Mouse (Mus musculus) E14TG2a.4 (cell line): ENCODE measurements around the gene Eid2b.

Source experiments
- CTCF ChIP-seq: conservative IDR thresholded peaks from 2 replicates; pipeline ENCODE4 v1.5.1; 2014; ENCODE audit warnings: low read length
- POU5F1 ChIP-seq: IDR thresholded peaks from 2 replicates; pipeline ENCODE4 v1.6.1; 2014; ENCODE audit warnings: low read length, borderline replicate concordance

GRCm38 (mm10) chr7:28265391-28265790, 12.1 kb upstream of the Eid2b start:
- TF ChIP-seq CTCF (no peak), POU5F1 (no peak)
